Mouse (Mus musculus): Measurements from ENCODE around the gene Clec2g.

GRCm38 (mm10) chr6:128895404-128896001, 38.7 kb upstream of the Clec2g start:
- TF ChIP-seq ZC3H11A (IDR thresholded peaks at IDR 0.05; ENCODE audit: borderline replicate concordance, low read depth, low read length) = no peak
- TF ChIP-seq ZNF384 (IDR thresholded peaks at IDR 0.05; ENCODE audit: low read depth, low read length) = no peak
- no peak for TF ChIP-seq HCFC1 (IDR thresholded peaks at IDR 0.05; ENCODE audit: borderline replicate concordance, insufficient read depth, low read length)

Data from ES-E14 (cell line).